Mouse (Mus musculus) ES-E14 (cell line): ENCODE data around the gene U2af1. TPM values are rescaled to one million over a fixed set of nuclear protein-coding genes. Genes with fewer than 3 reads are reported as not detected.

Experiments used
- DNase-seq: peaks from one replicate; pipeline ENCODE4 v3.0.0-alpha.2; 2013; ENCODE audit warnings: low read depth, low spot score
- H3K27ac ChIP-seq: 2 replicates; pipeline ENCODE4 v1.5.1; 2012; ENCODE audit warnings: low read depth, mild to moderate bottlenecking, low read length, moderate library complexity, mixed read lengths; ENCODE audit not compliant: poor library complexity, insufficient read depth, severe bottlenecking
- H3K36me3 ChIP-seq: 2 replicates; pipeline ENCODE4 v1.6.1; 2012; ENCODE audit warnings: mild to moderate bottlenecking, low read length, moderate library complexity, mixed read lengths; ENCODE audit not compliant: control insufficient read depth, poor library complexity, insufficient read depth, severe bottlenecking
- H3K4me1 ChIP-seq, 2 experiments: fragments of 150-350 bp in 1 of 2; sonication (generic) in 1 of 2; 2 replicates each; pipeline ENCODE4 v1.6.1; 2012; ENCODE audit warnings: low read length in 2 of 2, mild to moderate bottlenecking in 1 of 2, mixed read lengths in 1 of 2; ENCODE audit not compliant: control insufficient read depth in 2 of 2, insufficient read depth in 2 of 2, poor library complexity in 1 of 2
- H3K4me3 ChIP-seq, 2 experiments: fragments of 150-350 bp in 1 of 2; sonication (generic) in 1 of 2; 2 replicates each; pipeline ENCODE4 v1.5.1; 2012; ENCODE audit warnings: low read length in 2 of 2, low read depth in 1 of 2, mild to moderate bottlenecking in 1 of 2, mixed read lengths in 1 of 2; ENCODE audit not compliant: insufficient read depth in 1 of 2, poor library complexity in 1 of 2, severe bottlenecking in 1 of 2
- H3K9ac ChIP-seq: 2 replicates; pipeline ENCODE4 v1.6.1; 2012; ENCODE audit warnings: low read depth, mild to moderate bottlenecking, low read length, mixed read lengths; ENCODE audit not compliant: poor library complexity, insufficient read depth, severe bottlenecking
- H3K9me3 ChIP-seq: fragments of 150-350 bp; sonication (generic); 2 replicates; pipeline ENCODE4 v1.6.1; 2012; ENCODE audit warnings: low read depth, mild to moderate bottlenecking, low read length; ENCODE audit not compliant: control insufficient read depth, insufficient read depth
- CHD2 ChIP-seq: IDR thresholded peaks from 2 replicates; pipeline ENCODE4 v1.6.1; 2014; ENCODE audit warnings: mild to moderate bottlenecking, low read depth, low read length, inconsistent platforms
- HCFC1 ChIP-seq: IDR thresholded peaks from 2 replicates; pipeline ENCODE4 v1.6.1; 2012; ENCODE audit warnings: low read length, inconsistent platforms, borderline replicate concordance; ENCODE audit not compliant: insufficient read depth
- MAFK ChIP-seq: IDR thresholded peaks from 2 replicates; pipeline ENCODE4 v1.6.1; 2014; ENCODE audit warnings: mild to moderate bottlenecking, low read depth, low read length, inconsistent platforms; ENCODE audit not compliant: insufficient read depth
- ZC3H11A ChIP-seq: IDR thresholded peaks from 2 replicates; pipeline ENCODE4 v1.6.1; 2012; ENCODE audit warnings: low read depth, mild to moderate bottlenecking, inconsistent platforms, low read length, borderline replicate concordance
- ZNF384 ChIP-seq: IDR thresholded peaks from 2 replicates; pipeline ENCODE4 v1.6.1; 2012; ENCODE audit warnings: low read depth, low read length, inconsistent platforms
- in situ Hi-C, 2 experiments: fragments of 600-800 bp; cut with MboI; formaldehyde crosslinking; loops; one replicate each; pipeline ENCODE4 v1.15.1; 2025; ENCODE audit warnings: low sequenced_read_pairs in 2 of 2, inconsistent platforms in 1 of 2; ENCODE audit not compliant: unreplicated experiment in 2 of 2
- total RNA-seq: library from RNA; depleted of rRNA; stranded (reverse); fragments of 300-350 nt; gene quantifications from 2 replicates; pipeline ENCODE4 v1.2.3, GENCODE M21; 2012

Gene U2af1
- total RNA-seq, 1 experiment = 238 TPM

DNA sequence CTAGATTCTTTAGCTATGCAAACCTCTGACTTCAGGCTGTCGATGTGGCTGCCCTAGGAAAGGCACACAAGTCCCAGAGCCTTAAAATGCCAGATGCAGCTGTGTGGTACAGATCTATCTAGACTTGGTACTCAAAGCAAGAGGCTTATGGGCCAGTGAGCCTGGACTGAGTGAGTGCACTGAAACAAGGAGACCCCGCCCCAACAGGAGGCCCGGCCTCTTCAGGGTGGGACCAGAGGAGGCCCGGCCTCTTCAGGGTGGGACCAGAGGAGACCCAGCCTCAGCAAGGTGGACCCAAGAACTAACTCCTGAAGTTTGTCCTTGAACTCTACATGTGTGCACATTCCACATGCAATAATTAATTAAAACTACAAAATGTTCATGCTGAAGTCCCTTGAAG lies 15.8 kb downstream of the U2af1 start:
- in situ Hi-C loops = no loop called here
- DNase-seq = no peak
- no peak overlapping the region for H3K9ac ChIP-seq
- H3K4me3 ChIP-seq = no peak overlapping the region
- no peaks in the 10 kb centered on the region for H3K4me1 ChIP-seq
- TF ChIP-seq MAFK (no peak), ZNF384 (no peak), ZC3H11A (no peak), HCFC1 (no peak), CHD2 (no peak)
- H3K27ac ChIP-seq = no peak overlapping the region
- H3K36me3 ChIP-seq = peaks cover 14% of the 10 kb centered on the region
- no peaks in the 10 kb centered on the region for H3K9me3 ChIP-seq

DNA sequence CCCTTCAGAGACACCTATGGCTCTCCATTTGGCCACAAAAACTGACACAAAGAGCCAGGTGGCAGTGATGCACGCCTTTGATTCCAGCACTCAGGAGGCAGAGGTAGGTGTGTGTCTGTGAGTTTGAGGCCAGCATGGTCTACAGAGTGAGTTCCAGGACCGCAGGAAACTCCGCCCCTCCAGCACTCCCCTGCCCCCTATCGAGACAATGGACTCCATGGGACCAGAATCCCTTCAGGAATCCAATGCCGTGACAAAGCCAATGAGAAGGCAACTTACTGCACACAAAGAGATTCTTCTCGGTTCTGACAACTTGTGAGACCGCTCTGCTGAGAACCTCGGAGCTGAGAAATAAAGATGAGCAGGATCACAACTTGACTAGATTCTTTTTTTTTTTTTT lies 16.4 kb downstream of the U2af1 start:
- TF ChIP-seq ZNF384 (peak; percentile 74), CHD2 (no peak)
- Histone ChIP-seq H3K9me3 (no peaks in the 10 kb centered on the region), H3K36me3 (peaks cover 9% of the 10 kb centered on the region), H3K4me1 (no peaks in the 10 kb centered on the region), H3K4me3 (peak overlapping the region in 1 of 2 experiments; percentile 6; a peak in 2 of 4 replicates), H3K27ac (no peak overlapping the region), H3K9ac (no peak overlapping the region)
- no peak for DNase-seq
- in situ Hi-C loops = no loop called here

DNA sequence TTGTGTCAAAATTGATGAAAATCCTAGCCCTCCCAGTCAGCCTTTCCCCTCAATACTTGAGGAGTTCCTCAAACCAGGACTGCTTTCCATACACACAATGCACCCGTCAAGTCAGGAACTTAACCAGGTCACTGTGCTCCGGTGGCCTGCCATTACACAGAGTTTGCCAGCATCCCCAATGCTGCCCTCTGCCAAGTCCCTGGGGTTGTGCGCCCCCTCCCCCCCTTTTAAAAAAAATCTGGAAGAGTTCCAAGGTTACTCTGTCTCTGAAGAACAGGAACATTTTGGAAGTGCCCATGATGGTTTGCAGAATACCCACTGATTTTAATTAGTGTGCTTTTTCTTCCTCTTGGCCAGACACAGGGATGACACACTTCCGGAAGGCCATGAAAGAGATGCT lies 19.0 kb downstream of the U2af1 start:
- Histone ChIP-seq H3K9ac (no peak overlapping the region), H3K4me3 (no peak overlapping the region), H3K4me1 (0 out of 4 replicates have a peak, but pooled peaks cover 0 to 2% of the 10 kb centered on the region in 2 experiments), H3K27ac (no peak overlapping the region), H3K9me3 (no peaks in the 10 kb centered on the region), H3K36me3 (no peaks in the 10 kb centered on the region)
- TF ChIP-seq ZC3H11A (no peak), CHD2 (no peak)
- no peak for DNase-seq
- in situ Hi-C loops = no loop called here

DNA sequence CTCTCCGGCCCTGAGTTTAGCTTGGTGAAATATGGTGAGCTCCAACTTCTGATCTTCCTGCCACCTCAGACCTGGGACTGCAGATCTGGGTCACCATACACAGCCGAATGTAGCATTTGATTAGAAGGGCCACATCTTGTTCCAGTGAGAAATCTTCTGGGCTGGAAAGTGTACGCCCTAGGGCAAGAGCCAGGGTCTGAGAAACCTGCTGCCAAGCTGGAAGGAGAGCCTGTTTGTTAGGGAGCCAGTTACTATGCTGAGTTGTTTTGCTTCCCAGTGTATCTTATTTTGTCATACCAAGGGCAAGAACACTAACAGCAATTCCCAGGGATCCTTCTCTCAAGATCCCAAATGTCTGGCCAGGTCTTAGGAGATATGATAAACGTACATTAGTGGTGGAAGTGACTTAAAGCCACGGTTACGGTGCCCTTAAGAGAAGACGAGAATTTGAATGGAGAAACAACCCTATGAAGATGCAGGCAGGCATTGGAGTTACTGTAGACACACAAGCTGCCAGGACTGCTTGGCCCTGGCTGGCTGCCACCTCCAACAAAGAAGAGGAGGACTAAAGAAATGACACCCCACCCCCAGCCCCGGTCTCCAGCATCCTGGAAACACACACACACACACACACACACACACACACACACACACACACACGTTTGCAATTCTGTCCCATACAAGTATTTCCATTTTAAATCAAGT lies 20.7 kb downstream of the U2af1 start:
- H3K9ac ChIP-seq = no peak overlapping the region
- DNase-seq = no peak
- no peaks in the 10 kb centered on the region for H3K36me3 ChIP-seq
- H3K9me3 ChIP-seq = no peaks in the 10 kb centered on the region
- TF ChIP-seq CHD2 (no peak), ZC3H11A (no peak), MAFK (no peak), HCFC1 (no peak), ZNF384 (no peak)
- 0 out of 4 replicates have a peak, but pooled peaks cover 0 to 2% of the 10 kb centered on the region in 2 experiments for H3K4me1 ChIP-seq
- H3K27ac ChIP-seq = no peak overlapping the region
- H3K4me3 ChIP-seq = no peak overlapping the region
- in situ Hi-C loops = no loop called here

DNA sequence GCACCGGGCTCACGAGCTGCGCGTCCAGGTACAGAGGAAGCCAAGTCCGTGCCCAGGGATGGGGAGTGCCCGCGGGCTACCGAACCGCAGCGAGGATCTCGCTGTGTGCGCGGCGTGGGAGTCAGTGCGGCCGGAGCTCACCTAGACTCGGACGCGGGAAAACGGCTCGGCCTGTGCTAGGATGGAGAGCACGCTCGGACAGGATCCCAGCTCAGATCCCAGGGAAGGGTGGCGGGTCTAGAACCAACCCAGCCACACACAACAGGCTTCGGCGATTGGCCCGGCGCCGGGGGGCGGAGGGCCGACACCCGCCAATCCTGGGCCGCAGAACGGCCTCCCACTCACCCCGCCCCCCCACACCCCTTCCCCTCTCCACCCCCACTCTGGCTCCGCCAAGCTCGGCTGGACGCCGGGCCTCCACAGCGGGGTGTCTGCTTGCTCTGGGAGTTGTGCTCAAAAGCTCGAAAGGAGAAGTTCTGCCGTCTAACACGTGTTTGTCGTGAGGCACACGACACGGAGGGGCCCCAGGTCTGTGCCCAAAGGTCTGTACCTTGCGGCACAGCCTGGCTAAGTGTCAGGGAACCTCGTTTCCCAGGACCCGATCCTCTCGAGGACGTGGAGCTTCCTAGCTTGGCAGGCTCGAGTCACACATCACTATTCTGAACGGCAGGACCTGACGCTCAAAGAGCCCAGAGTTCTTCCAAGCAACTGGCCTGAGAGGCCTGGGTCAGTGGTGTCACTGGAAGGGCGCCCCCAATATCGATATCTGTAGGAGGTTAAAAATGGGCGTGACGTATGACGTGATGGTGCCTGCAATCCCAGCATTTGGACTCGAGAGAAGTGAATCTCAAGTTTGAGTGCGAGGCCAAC lies 21.5 kb downstream of the U2af1 start, which contains the start of gene Cbs:
Gene Cbs (minus strand): TSS at position 297 of the 870 bp plus-strand sequence.
- Histone ChIP-seq H3K27ac (no peak within 1 kb of the TSS), H3K4me1 (0 out of 4 replicates have a peak, but pooled peaks cover 0 to 2% of the 10 kb centered on the region in 2 experiments), H3K4me3 (peak within 1 kb of the TSS; percentile 81 to 90), H3K9ac (peak within 1 kb of the TSS; percentile 77), H3K36me3 (no peaks in the 10 kb centered on the region), H3K9me3 (no peaks in the 10 kb centered on the region)
- peak; percentile 65 for DNase-seq
- TF ChIP-seq ZNF384 (no peak), HCFC1 (no peak), ZC3H11A (no peak), CHD2 (no peak), MAFK (no peak)
- in situ Hi-C loops = no loop called here
